ENCODE assay signal across 9 mouse cellular contexts in the genomic region with DNA sequence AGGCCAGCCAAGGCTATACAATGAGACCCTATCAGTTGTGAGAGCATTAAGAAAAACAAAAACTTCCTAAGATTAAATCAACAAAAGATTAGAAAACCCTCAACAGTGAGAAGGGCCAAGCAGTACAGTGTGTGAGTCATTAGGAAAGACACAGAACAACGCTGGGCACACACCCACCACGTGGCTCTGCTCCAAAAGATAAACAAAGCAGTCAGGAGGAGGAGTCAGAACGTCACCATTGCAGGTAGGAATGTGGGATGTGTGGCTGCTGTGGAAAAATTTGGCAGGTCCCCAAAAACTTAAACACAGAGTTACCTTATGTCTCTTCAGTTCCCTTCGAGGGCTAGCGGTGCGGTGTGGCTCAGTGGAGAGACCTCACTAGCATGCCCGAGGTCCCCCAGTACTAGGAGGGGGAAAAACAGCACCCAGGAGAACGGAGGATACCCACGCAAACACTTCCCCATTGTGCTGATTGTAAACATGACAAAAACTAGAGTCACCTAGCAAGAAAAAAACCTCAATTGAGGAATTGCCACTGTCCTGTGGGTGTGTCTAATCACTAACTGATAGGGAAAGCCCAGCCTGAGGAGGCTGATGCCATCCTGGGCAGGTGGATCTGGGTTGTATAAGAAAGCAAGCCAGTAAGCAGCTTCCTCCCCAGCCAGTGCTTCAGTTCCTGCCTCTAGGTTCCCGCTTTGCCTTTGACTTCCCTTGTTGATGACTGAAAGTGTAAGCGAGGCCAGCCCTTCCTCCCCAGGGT. TPM values are rescaled to one million over a fixed set of nuclear protein-coding genes. Genes with fewer than 3 reads are reported as not detected.
DNase-seq lines count a peak whose midpoint lies in the region; ATAC-seq and TF ChIP-seq lines count a peak whose summit lies in the region.
"Had no signal": no experiment of that assay in that cellular context is flagged by ENCODE, and none has a peak within 500 bp of the region (broad histone marks: within the 10 kb centered on the region; RNA-seq: fewer than 3 reads in every experiment).

No protein-coding gene starts in this region.

- no peaks in the 10 kb centered on the region for H3K27me3 ChIP-seq in heart, postnatal 0 days (ENCODE audit: control insufficient read depth, insufficient read depth, low read length)
- H3K27me3 ChIP-seq in lung, postnatal 0 days (replicated peaks; ENCODE audit: insufficient read depth, low read length) = no peaks in the 10 kb centered on the region
- no peaks in the 10 kb centered on the region for H3K27me3 ChIP-seq in midbrain, embryonic 11.5 days (ENCODE audit: control insufficient read depth, insufficient read depth, low read length)

- peak; percentile 30; the same call in 1 of the 2 replicates for ATAC-seq in heart, postnatal 0 days (ENCODE audit: insufficient read depth, low read depth)
- peak; percentile 97 for ATAC-seq in lung, postnatal 0 days
- no peak for ATAC-seq in midbrain, embryonic 11.5 days (ENCODE audit: low FRiP score)

- DNase-seq in thymus, postnatal 0 days (ENCODE audit: low spot score) = peak; percentile 29
- no peak for DNase-seq in thymus, postnatal 25 days
- DNase-seq in heart, postnatal 0 days (ENCODE audit: low spot score) = peak; percentile 63
- DNase-seq in lung, postnatal 0 days (ENCODE audit: low spot score) = peak; percentile 95
- no peak for DNase-seq in cerebellum, adult 18-20 months
- DNase-seq in adrenal gland, postnatal 10 days = no peak
- DNase-seq in midbrain, embryonic 11.5 days (ENCODE audit: low spot score, missing footprints) = no peak
- DNase-seq: cerebellum, adult 9-11 months; midbrain, embryonic 14.5 days had no signal

- no peak overlapping the region for H3K9ac ChIP-seq in heart, postnatal 0 days (replicated peaks; ENCODE audit: low read depth, low read length)
- H3K9ac ChIP-seq in lung, postnatal 0 days (replicated peaks; ENCODE audit: low read depth) = no peak overlapping the region; the same call in 1 of the 2 replicates
- H3K9ac ChIP-seq in midbrain, embryonic 11.5 days (ENCODE audit: low read length) = no peak overlapping the region

- no peak overlapping the region for H3K4me3 ChIP-seq in heart, postnatal 0 days (ENCODE audit: low read depth, low read length)
- H3K4me3 ChIP-seq in lung, postnatal 0 days (ENCODE audit: low read depth, low read length) = no peak overlapping the region
- no peak overlapping the region for H3K4me3 ChIP-seq in midbrain, embryonic 11.5 days (ENCODE audit: low read depth, low read length)

- no peak for TF ChIP-seq EP300 in heart, postnatal 0 days (IDR thresholded peaks at IDR 0.05; ENCODE audit: low read depth)
- peak; percentile 96 for TF ChIP-seq EP300 in lung, postnatal 0 days (IDR thresholded peaks at IDR 0.05)

- no peak overlapping the region for H3K4me2 ChIP-seq in heart, postnatal 0 days (ENCODE audit: low read depth, low read length)
- H3K4me2 ChIP-seq in lung, postnatal 0 days (replicated peaks; ENCODE audit: low read depth, low read length) = 0 out of 2 replicates have a peak overlapping the region, but pooled peaks have one; percentile 27
- H3K4me2 ChIP-seq in midbrain, embryonic 11.5 days = no peak overlapping the region

- WGBS in heart, postnatal 0 days = 20% methylated on average over 11 of the region's 11 CpGs
- WGBS in lung, postnatal 0 days = 18% methylated on average over 11 of the region's 11 CpGs
- WGBS in midbrain, embryonic 11.5 days = 70% methylated on average over 11 of the region's 11 CpGs

- H3K27ac ChIP-seq in heart, postnatal 0 days (ENCODE audit: low read depth) = peak overlapping the region; percentile 27; the same call in 1 of the 2 replicates
- peak overlapping the region; percentile 77 for H3K27ac ChIP-seq in lung, postnatal 0 days (ENCODE audit: low read length)
- no peak overlapping the region for H3K27ac ChIP-seq in midbrain, embryonic 11.5 days (ENCODE audit: low read depth, low read length)

- TF ChIP-seq CTCF in heart, postnatal 0 days (IDR thresholded peaks at IDR 0.05; ENCODE audit: low read depth) = no peak
- TF ChIP-seq CTCF in lung, postnatal 0 days (IDR thresholded peaks at IDR 0.05) = no peak

- no peaks in the 10 kb centered on the region for H3K36me3 ChIP-seq in heart, postnatal 0 days (replicated peaks; ENCODE audit: control insufficient read depth, insufficient read depth, low read length)
- no peaks in the 10 kb centered on the region for H3K36me3 ChIP-seq in lung, postnatal 0 days (ENCODE audit: insufficient read depth, low read length)
- H3K36me3 ChIP-seq in midbrain, embryonic 11.5 days (ENCODE audit: control insufficient read depth, insufficient read depth, low read length) = no peaks in the 10 kb centered on the region

- H3K9me3 ChIP-seq in heart, postnatal 0 days (replicated peaks; ENCODE audit: control insufficient read depth, low read length) = no peaks in the 10 kb centered on the region
- H3K9me3 ChIP-seq in lung, postnatal 0 days (ENCODE audit: low read length) = no peaks in the 10 kb centered on the region
- H3K9me3 ChIP-seq in midbrain, embryonic 11.5 days (ENCODE audit: control insufficient read depth, low read length) = no peaks in the 10 kb centered on the region

- H3K4me1 ChIP-seq in heart, postnatal 0 days (ENCODE audit: control insufficient read depth, insufficient read depth) = peaks cover 7% of the 10 kb centered on the region
- H3K4me1 ChIP-seq in lung, postnatal 0 days (ENCODE audit: insufficient read depth, low read depth, low read length) = no peaks in the 10 kb centered on the region
- H3K4me1 ChIP-seq in midbrain, embryonic 11.5 days (ENCODE audit: control insufficient read depth, insufficient read depth, low read length) = no peaks in the 10 kb centered on the region

RNA-seq across cellular contexts. Expression of gene Card10, which starts 12.7 kb away (rescaled TPM):
- 2.6 and 2.8 TPM in 2 replicates for polyA plus RNA-seq in thymus, postnatal 0 days (2015; fragmentation: Nextera tagmentation; extraction: Ambion mirVana)
- total RNA-seq in heart, postnatal 0 days (2014; rRNA removed; ENCODE audit: low replicate concordance) = 2.7 and 6.4 TPM in 2 replicates
- 4.0 and 4.6 TPM in 2 replicates for polyA plus RNA-seq in heart, postnatal 0 days (2015; fragmentation: Nextera tagmentation; extraction: Ambion mirVana)
- polyA plus RNA-seq in lung, postnatal 0 days (2015; fragmentation: Nextera tagmentation; extraction: Ambion mirVana) = 7.5 and 8.3 TPM in 2 replicates
- total RNA-seq in adrenal gland, postnatal 10 days (2021) = 10 to 100 TPM; 12.0 to 12.4 TPM
- polyA plus RNA-seq in midbrain, embryonic 11.5 days (2014; fragmentation: Nextera tagmentation; extraction: Ambion mirVana) = 1.3 and 1.5 TPM in 2 replicates

RNA-seq across cellular contexts. Expression of gene Cdc42ep1, which starts 26.9 kb away (rescaled TPM):
- 3.9 and 4.0 TPM in 2 replicates for polyA plus RNA-seq in thymus, postnatal 0 days (2015; fragmentation: Nextera tagmentation; extraction: Ambion mirVana)
- total RNA-seq in heart, postnatal 0 days (2014; rRNA removed; ENCODE audit: low replicate concordance) = 44.7 and 52.5 TPM in 2 replicates
- 27.1 and 27.4 TPM in 2 replicates for polyA plus RNA-seq in heart, postnatal 0 days (2015; fragmentation: Nextera tagmentation; extraction: Ambion mirVana)
- 107 and 109 TPM in 2 replicates for polyA plus RNA-seq in lung, postnatal 0 days (2015; fragmentation: Nextera tagmentation; extraction: Ambion mirVana)
- total RNA-seq in adrenal gland, postnatal 10 days (2021) = 10 to 100 TPM; 40.9 to 48.6 TPM
- polyA plus RNA-seq in midbrain, embryonic 11.5 days (2014; fragmentation: Nextera tagmentation; extraction: Ambion mirVana) = 6.4 and 9.0 TPM in 2 replicates

RNA-seq across cellular contexts. Expression of gene Lgals2, which starts 39.8 kb away (rescaled TPM):
- 3.3 and 5.1 TPM in 2 replicates for polyA plus RNA-seq in thymus, postnatal 0 days (2015; fragmentation: Nextera tagmentation; extraction: Ambion mirVana)
- 4.6 TPM in 1 of 2 replicates, not detected in the other for total RNA-seq in heart, postnatal 0 days (2014; rRNA removed; ENCODE audit: low replicate concordance)
- polyA plus RNA-seq in heart, postnatal 0 days (2015; fragmentation: Nextera tagmentation; extraction: Ambion mirVana) = 0.27 and 0.36 TPM in 2 replicates
- polyA plus RNA-seq in lung, postnatal 0 days (2015; fragmentation: Nextera tagmentation; extraction: Ambion mirVana) = 1.6 and 2.4 TPM in 2 replicates
- total RNA-seq in adrenal gland, postnatal 10 days (2021) = 1 to 10 TPM; 1.8 to 5.1 TPM
- not detected in 2 replicates for polyA plus RNA-seq in midbrain, embryonic 11.5 days (2014; fragmentation: Nextera tagmentation; extraction: Ambion mirVana)
- polyA plus RNA-seq: midbrain, embryonic 14.5 days had no signal

RNA-seq across cellular contexts. Expression of gene Mfng, which starts 42.2 kb away (rescaled TPM):
- 55.2 TPM in 2 replicates for polyA plus RNA-seq in thymus, postnatal 0 days (2015; fragmentation: Nextera tagmentation; extraction: Ambion mirVana)
- total RNA-seq in heart, postnatal 0 days (2014; rRNA removed; ENCODE audit: low replicate concordance) = 12.9 and 13.1 TPM in 2 replicates
- 13.0 and 13.4 TPM in 2 replicates for polyA plus RNA-seq in heart, postnatal 0 days (2015; fragmentation: Nextera tagmentation; extraction: Ambion mirVana)
- 47.8 and 52.9 TPM in 2 replicates for polyA plus RNA-seq in lung, postnatal 0 days (2015; fragmentation: Nextera tagmentation; extraction: Ambion mirVana)
- 10 to 100 TPM; 15.5 to 17.7 TPM for total RNA-seq in adrenal gland, postnatal 10 days (2021)
- polyA plus RNA-seq in midbrain, embryonic 11.5 days (2014; fragmentation: Nextera tagmentation; extraction: Ambion mirVana) = 57.2 and 61.8 TPM in 2 replicates

Comparison
In these comparisons a context has a peak if more than half of its experiments do, and no peak if none do; other contexts are left out.
1. DNase-seq: peak in thymus, postnatal 0 days (single experiment), heart, postnatal 0 days (single experiment) and lung, postnatal 0 days (single experiment); none in thymus, postnatal 25 days (single experiment), cerebellum, adult 18-20 months (0 of 2), adrenal gland, postnatal 10 days (single experiment) and midbrain, embryonic 11.5 days (single experiment).